Mouse (Mus musculus) heart, adult 2 months (tissue): Measurements from ENCODE around the gene Fbln1.

ENCODE experiments used
- EP300 ChIP-seq: fragments of 200-500 bp; IDR thresholded peaks from 2 replicates; pipeline ENCODE4 v1.6.1; 2011; ENCODE audit warnings: low read depth, low read length, control low read depth; ENCODE audit not compliant: insufficient read depth
- POLR2A ChIP-seq: fragments of 200-500 bp; IDR thresholded peaks from 2 replicates; pipeline ENCODE4 v1.6.1; 2011; ENCODE audit warnings: mild to moderate bottlenecking, low read depth, low read length, control low read depth; ENCODE audit not compliant: insufficient read depth

DNA sequence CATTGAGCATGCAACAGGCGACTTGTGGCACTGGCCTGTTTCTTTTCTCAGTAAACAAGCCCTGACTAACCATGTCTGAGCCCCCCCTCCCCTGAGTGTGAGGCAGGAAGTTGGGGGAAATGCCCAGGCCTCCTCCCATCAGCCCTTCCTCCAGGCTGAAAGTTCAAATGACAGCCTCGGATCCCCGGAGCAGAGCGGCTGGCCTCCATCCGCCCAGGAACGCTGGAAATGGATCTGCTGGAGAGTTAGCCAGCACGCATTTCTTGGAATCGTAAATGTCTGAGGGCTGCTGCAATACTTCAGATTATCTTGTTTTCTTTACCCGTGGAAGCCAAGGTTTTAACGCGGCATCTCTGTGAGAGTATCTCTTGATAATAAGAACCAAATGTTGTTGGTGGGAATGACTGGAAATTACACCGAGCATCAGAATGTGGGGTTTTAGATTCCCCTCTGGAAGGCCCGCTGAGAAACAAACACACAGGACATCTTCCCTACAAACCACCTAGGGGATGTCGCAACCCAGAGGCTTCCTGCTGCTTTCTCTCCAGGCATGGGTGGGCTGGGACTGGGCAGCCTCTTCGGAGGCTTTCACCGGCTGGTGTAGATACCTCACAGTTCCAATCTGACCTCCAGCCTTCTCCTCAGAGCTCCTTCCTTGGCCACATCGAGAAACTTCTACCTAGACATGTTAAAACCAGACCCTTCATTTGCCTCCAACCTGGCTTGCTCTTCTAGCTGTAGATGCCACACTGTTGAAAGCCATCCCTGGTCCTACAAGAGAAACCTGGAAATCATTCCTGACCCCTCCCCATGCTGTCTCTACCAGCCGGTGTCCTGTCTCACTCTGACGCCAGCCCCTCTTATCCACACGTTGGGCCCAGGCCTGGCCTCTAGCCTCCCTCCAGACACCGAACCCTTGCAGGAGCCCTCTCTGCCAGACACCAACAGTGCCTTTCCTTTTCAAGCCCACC is 42.8 kb upstream of the Fbln1 start:
- TF ChIP-seq POLR2A (no peak), EP300 (0 out of 2 replicates have a peak, but pooled peaks have one; percentile 16)
